Mouse (Mus musculus) G1E (cell line): Measurements from ENCODE around the gene Rps25.

Experiments
- CTCF ChIP-seq: IDR thresholded peaks from 2 replicates; pipeline ENCODE4 v1.5.1; 2012; ENCODE audit warnings: low read depth, low read length, inconsistent platforms, mixed read lengths
- GATA1 ChIP-seq: IDR thresholded peaks from 2 replicates; pipeline ENCODE4 v1.6.1; 2012; ENCODE audit warnings: borderline replicate concordance, low read length, inconsistent platforms, mixed read lengths
- GATA2 ChIP-seq: IDR thresholded peaks from 2 replicates; pipeline ENCODE4 v1.6.1; 2012; ENCODE audit warnings: low read depth, low read length, inconsistent platforms, borderline replicate concordance
- TAL1 ChIP-seq: conservative IDR thresholded peaks from 2 replicates; pipeline ENCODE4 v1.6.1; 2012; ENCODE audit warnings: low read depth, low read length, inconsistent platforms, mixed read lengths

DNA sequence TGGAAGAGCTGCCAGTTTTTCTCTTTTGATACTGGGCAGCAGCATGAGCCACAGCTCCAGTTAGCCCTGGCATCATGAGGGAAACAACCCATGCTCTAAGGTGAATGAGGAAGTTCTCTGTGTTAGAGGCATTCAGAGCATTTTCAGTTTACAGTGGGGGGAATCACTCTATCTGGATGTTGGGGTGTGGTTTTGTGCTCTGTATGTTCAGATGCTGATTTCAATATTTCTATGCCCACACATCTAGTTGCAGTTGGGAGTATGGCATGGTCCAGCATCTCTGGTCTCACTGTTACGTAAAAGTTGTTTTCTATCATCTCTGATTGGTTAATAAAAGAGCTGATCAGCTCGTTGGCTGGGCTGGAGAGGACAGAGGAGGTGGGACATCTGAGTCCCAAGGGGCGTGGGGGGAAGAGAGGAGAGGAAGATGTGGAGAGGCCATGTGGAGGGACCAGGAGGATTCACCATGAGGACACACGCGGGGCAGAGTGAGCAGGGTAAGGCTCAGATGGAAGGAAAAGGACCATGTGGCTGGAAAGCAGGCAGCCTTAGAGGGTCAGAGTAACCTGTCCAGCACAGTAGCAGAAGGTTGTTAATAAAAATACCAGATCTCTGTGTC is 13.4 kb downstream of the Rps25 start:
- TF ChIP-seq CTCF (no peak), TAL1 (no peak), GATA1 (no peak), GATA2 (no peak)
